Mouse (Mus musculus): ENCODE results near the gene Usf3. TPM values are rescaled to one million over a fixed set of nuclear protein-coding genes. Genes with fewer than 3 reads are reported as not detected.

Usf3 gene
- polyA plus RNA-seq (2015; fragmentation: Nextera tagmentation; extraction: Ambion mirVana), result 1.7 and 1.8 TPM in 2 replicates

GRCm38 (mm10) chr16:44173155-44173941 is at the start of gene Usf3:
Gene Usf3, plus strand, starts transcription at chr16:44173246.

GRCm38 (mm10) chr16:44139536-44140185 is 33.4 kb upstream of the Usf3 start, which contains the start of the genes Atp6v1a and Naa50:
Gene Atp6v1a, minus strand, starts transcription at chr16:44139705.
Gene Naa50, plus strand, starts transcription at chr16:44139830.

Other genes with a start within 250 kb of the Usf3 start
- 10.7 and 12.9 TPM in 2 replicates for gene Qtrt2, start 246.4 kb upstream of the Usf3 start, polyA plus RNA-seq (2015; fragmentation: Nextera tagmentation; extraction: Ambion mirVana)
- gene Zdhhc23, start 193.5 kb upstream of the Usf3 start, polyA plus RNA-seq (2015; fragmentation: Nextera tagmentation; extraction: Ambion mirVana), result 0.16 and 0.17 TPM in 2 replicates
- 1.8 and 3.3 TPM in 2 replicates for gene Gramd1c, start 109.9 kb upstream of the Usf3 start, polyA plus RNA-seq (2015; fragmentation: Nextera tagmentation; extraction: Ambion mirVana)
- gene Atp6v1a, start 33.5 kb upstream of the Usf3 start, polyA plus RNA-seq (2015; fragmentation: Nextera tagmentation; extraction: Ambion mirVana), result 34.8 and 44.5 TPM in 2 replicates
- gene Naa50, start 33.4 kb upstream of the Usf3 start, polyA plus RNA-seq (2015; fragmentation: Nextera tagmentation; extraction: Ambion mirVana), result 26.6 and 41.5 TPM in 2 replicates
- gene Sidt1, start 159.9 kb downstream of the Usf3 start, polyA plus RNA-seq (2015; fragmentation: Nextera tagmentation; extraction: Ambion mirVana), result 4.2 and 6.1 TPM in 2 replicates
- 11.0 and 12.3 TPM in 2 replicates for gene Spice1, start 173.9 kb downstream of the Usf3 start, polyA plus RNA-seq (2015; fragmentation: Nextera tagmentation; extraction: Ambion mirVana)
- 1.1 and 1.9 TPM in 2 replicates for gene Cfap44, start 221.6 kb downstream of the Usf3 start, polyA plus RNA-seq (2015; fragmentation: Nextera tagmentation; extraction: Ambion mirVana)